Mouse (Mus musculus): ENCODE data around the gene Gm6871.
"Not testable (repeated sequence)": the region's sequence is repeated elsewhere in the genome, so short reads cannot be mapped to it uniquely, and the experiment has no call there.

The Gm6871 gene

GRCm38 (mm10) chr7:41573562-41573961, at the start of gene Gm6871:
Gene Gm6871 (minus strand): TSS chr7:41573662.
- not testable (repeated sequence) for DNase-seq (ENCODE audit: low spot score)

- not testable (repeated sequence) for DNase-seq (ENCODE audit: low spot score)
Measured at GRCm38 (mm10) chr7:41616241-41616640, 42.8 kb upstream of the Gm6871 start.

- DNase-seq (ENCODE audit: low spot score): no peak
Measured at GRCm38 (mm10) chr7:41611654-41612053, 38.2 kb upstream of the Gm6871 start.

DNA sequence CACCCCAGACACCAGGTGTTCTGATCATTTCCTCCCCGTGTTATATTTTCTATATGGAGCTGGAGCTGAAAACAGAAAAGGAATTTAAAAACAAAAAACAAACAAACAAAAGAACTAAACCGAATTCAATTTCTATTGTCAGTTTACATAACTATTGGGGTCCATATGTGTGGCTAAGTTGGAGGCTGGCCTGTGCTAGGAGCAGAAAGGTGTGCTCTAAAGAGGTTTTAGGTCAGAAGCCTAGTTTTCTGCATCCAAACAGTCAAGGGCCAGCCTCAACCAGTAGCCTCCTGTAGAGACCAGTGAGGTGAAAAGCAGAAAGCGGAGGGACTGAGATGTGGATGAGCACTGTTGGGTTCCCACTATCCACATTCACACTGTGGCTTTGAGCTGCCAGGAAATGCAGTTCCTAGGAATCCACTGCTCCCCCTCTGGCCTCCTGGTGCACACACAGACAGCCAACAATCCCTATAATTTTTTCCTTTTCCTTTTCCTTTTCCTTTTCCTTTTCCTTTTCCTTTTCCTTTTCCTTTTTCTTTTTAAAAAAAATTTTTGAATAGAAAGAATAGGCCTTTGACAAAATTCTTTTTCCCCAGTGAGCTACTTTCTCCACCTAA, 26.6 kb upstream of the Gm6871 start:
- DNase-seq (ENCODE audit: low spot score): no peak

GRCm38 (mm10) chr7:41599034-41599813, 25.8 kb upstream of the Gm6871 start, which contains the start of gene 2610021A01Rik:
Gene 2610021A01Rik (plus strand): TSS chr7:41599230.
- DNase-seq (ENCODE audit: low spot score): peak; percentile 77

GRCm38 (mm10) chr7:41598615-41599014, 25.2 kb upstream of the Gm6871 start:
- DNase-seq (ENCODE audit: low spot score): no peak

GRCm38 (mm10) chr7:41587831-41588230, 14.4 kb upstream of the Gm6871 start:
- not testable (repeated sequence) for DNase-seq (ENCODE audit: low spot score)

GRCm38 (mm10) chr7:41582028-41582427, 8.6 kb upstream of the Gm6871 start:
- no peak for DNase-seq (ENCODE audit: low spot score)

DNA sequence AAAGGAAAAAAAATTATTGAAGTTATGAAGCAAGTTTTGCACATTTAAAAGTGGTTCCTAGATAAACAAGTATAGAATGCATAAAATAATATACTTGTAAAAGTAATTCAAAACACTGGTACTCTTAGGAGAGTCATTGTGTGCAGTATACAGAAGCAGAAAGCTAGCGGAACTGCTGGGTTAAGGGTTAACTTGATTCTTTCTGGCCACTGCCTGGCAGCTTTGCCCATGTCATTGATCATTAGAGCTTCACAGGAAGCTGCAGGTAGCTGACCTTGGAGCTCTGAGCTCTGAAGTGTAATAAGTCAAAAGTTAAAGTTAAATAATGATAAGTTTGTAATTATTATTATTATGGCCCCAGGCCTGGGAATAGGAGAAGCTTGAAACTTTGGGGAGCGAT, 4.5 kb upstream of the Gm6871 start:
- DNase-seq (ENCODE audit: low spot score): no peak

DNA sequence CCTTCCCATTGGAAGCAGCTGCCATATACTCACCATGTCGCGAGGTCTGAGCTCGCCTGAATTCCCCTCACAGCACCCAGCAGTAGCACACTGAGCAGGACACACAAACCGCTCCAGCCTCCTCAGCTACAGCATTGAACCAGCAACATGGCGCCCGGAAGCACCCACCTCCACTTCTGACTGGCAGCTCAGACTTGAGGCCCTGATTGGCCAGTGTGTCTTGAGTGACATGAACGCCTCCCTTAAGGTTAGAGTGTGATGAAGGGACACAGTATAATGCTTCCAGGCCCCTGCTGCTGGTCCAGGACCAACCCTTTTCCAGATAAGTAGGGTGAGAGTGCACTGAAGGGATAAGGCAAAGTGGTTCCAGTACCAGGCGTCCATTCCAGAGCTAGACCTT, 12.8 kb downstream of the Gm6871 start:
- no peak for DNase-seq (ENCODE audit: low spot score)

DNA sequence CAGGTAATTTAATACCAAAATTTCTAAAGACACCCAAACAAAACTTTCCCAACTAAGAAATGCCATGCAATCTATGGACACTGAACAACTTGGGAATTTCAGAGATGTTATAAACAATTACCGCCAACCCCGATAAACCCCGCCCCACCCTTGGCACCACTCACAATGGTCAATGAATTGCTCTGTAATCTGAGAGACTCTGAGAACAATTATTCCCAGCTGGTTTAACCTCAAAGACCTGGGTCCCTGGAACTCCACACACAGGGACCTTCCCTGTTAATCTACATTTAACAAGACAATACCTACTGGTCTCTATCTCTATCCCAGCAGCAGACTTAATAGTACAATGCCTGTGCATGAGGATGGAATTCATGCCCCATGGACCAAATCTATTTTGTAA, 60.8 kb downstream of the Gm6871 start:
- DNase-seq (ENCODE audit: low spot score): no peak

DNA sequence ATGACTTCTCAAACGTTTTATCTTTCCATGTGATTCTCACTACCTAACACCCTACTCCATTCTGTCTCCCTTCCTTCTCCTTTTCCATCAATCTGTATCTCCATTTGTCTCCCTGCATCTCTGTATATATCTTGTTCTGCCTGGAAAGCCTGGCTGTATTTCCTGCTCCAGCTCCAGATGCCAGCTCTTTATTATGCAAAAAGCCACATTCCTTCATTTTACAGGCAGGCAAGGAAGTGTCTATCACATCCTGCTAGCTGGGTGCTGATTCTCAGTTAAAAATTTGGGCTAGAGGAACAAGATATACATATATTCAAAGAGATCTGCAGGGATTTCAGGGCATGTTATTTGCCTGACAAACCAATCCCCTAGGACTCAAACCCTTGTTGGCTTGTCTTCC, 61.3 kb downstream of the Gm6871 start:
- DNase-seq (ENCODE audit: low spot score): no peak

DNA sequence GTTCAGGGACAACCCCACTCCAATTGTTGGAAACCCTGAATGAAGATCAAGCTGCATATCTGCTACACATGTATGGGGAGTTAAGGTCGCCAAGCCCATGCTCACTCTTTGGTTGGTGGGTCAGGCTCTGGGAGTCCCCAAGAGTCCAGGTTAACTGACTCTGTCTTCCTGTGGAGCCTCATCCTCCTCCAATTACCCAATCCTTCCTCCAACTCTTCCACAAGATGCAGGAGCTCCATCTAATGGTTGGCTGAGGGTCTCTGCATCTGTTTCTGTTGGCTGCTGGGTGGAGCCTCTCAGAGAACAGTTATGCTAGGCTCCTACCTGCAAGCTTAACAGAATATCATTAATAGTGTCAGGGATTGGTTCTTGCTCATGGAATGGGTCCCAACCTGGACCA, 71.1 kb downstream of the Gm6871 start:
- no peak for DNase-seq (ENCODE audit: low spot score)

DNA sequence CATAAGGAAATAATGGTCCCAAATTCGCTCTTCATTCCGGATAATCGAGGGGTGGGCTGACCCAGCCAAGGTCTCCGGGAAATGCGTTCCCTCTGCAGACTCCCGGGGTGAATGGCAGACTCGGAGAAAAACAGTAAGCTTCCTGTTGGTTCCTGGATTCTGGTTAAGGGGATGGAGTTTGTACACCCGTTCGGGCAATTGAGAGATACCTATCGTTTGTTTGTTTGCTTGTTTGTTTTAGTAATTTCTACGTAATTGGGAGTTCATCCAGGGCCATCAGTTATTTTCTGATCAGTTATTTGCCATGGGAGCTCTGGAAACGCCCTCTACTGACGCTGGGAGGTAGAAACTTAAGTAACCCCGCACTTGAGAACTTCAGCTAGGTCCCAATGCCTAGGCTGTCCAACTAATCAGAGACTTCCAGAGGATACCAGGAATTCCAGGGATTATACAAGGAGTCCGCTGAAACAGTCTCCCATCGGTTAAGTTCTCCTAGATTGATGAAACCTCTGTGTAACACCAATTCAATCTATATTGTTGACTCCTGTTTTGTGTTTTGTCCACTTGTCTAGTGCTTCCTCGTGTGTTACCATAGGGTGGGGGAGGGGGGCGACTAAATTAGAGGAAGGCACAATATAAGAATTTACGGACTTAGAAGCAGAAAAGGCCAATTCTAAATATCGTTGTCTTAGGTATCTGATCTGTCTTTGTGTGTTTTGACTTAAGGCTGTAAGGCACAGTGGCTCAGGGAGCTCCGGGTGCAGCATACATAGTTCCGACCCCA, 73.1 kb downstream of the Gm6871 start:
- DNase-seq (ENCODE audit: low spot score): peak; percentile 2

DNA sequence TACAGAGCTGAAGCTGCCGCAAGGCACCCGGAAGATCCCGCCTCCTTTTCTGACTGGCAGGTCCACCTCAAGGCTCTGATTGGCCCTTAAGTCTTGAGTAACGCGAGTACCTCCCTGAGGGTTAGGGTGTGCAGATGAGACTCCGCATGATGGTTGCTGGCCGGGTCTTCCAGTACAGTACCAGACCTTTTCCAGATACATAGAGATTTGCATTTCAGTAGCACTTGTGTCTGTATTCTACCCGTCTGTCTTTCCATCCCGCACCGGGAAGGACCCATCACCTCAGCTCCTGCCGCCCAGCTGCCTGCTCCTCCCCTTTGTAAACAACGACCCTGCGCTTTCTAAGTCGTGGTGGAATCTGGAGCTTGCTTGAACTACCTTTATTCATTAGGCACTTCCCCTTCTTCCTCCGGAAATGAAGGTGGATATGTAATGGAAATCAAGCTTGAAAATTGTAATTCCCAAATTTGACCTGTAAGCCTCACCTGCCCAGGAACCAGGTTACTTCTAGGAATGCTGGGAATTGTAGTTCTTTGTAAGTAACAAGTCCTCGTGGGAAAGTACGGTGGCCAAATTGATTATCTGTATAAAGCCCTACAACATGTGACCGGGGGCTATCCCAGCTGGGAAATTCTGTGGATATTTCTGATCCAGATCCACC, 73.9 kb downstream of the Gm6871 start, which contains the start of the genes Gm20449 and AW146154:
TSS of gene Gm20449 (minus strand) at position 29 of the 661 bp plus-strand sequence.
TSS of gene AW146154 (minus strand) at position 502 of the 661 bp plus-strand sequence.
- DNase-seq (ENCODE audit: low spot score): peak; percentile 71

DNA sequence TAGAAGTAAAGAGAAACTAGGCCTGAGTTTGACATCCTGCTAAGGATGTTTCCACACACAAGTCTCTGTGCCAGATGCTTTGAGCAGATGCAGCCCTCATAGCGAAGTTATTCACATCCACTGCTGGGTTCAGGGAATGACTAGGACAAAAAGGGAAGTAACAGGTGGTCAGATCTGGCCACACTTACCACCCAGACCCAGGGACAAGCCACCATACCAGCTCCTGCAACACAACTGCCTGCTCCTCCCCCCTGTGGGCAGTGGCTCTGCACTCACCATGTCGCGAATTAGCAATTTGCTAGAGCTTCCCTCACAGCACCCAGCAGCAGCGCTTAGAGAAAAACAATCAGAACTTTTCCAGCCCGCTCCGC, 74.5 kb downstream of the Gm6871 start:
- DNase-seq (ENCODE audit: low spot score): not testable (repeated sequence)

DNA sequence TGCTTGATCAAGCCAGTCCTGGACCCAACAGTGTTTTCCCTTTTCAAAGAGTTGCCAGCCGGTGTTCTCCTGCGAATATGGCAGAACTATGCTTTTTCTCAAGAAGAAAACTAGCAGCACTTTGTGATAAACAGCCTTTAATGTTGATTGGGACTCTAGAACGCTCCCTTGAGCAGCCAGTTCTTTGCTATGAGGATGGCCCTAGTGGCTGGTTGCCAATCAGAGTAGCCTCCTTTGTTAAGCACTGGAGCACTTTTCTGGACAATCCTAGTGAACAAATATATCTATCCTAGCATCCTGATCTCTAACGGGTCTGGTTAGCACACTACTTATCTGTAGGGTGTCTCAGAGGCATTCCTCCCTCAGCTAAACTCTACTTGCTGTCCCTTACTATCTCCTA, 75.0 kb downstream of the Gm6871 start:
- DNase-seq (ENCODE audit: low spot score): not testable (repeated sequence)

- DNase-seq (ENCODE audit: low spot score): no peak
Measured at GRCm38 (mm10) chr7:41497871-41498270, 75.6 kb downstream of the Gm6871 start.

All from spleen, adult 12 weeks (tissue).